Mouse (Mus musculus) limb, embryonic 12.5 days (tissue): ENCODE results near the gene Thsd7a. TPM values are rescaled to one million over a fixed set of nuclear protein-coding genes. Genes with fewer than 3 reads are reported as not detected.

Experiments used
- ATAC-seq: fragments of 200-750 bp; cut with Nextera tagmentation; 2 replicates; pipeline ENCODE4 v1.8.0; 2017; ENCODE audit warnings: low read depth, moderate TSS enrichment; ENCODE audit not compliant: insufficient number of reproducible peaks, insufficient read depth, low FRiP score, low TSS enrichment
- H3K27ac ChIP-seq: fragments of 300-500 bp; sonication (generic); 2 replicates; pipeline ENCODE4 v1.5.1; 2016; ENCODE audit warnings: mild to moderate bottlenecking, moderate library complexity
- H3K27me3 ChIP-seq: fragments of 300-500 bp; sonication (generic); 2 replicates; pipeline ENCODE4 v1.6.1; 2016; ENCODE audit warnings: mild to moderate bottlenecking, moderate library complexity
- H3K36me3 ChIP-seq: fragments of 300-500 bp; sonication (generic); 2 replicates; pipeline ENCODE4 v1.6.1; 2016; ENCODE audit warnings: mild to moderate bottlenecking, moderate library complexity
- H3K4me1 ChIP-seq: fragments of 300-500 bp; sonication (generic); replicated peaks from 2 replicates; pipeline ENCODE4 v1.6.1; 2016
- H3K4me2 ChIP-seq: fragments of 300-500 bp; sonication (generic); 2 replicates; pipeline ENCODE4 v1.6.1; 2016; ENCODE audit warnings: mild to moderate bottlenecking, moderate library complexity
- H3K4me3 ChIP-seq: fragments of 300-500 bp; sonication (generic); replicated peaks from 2 replicates; pipeline ENCODE4 v1.5.1; 2016; ENCODE audit warnings: mild to moderate bottlenecking
- H3K9ac ChIP-seq: fragments of 300-500 bp; sonication (generic); replicated peaks from 2 replicates; pipeline ENCODE4 v1.6.1; 2016; ENCODE audit warnings: mild to moderate bottlenecking, moderate library complexity
- H3K9me3 ChIP-seq: fragments of 300-500 bp; sonication (generic); 2 replicates; pipeline ENCODE4 v1.6.1; 2016; ENCODE audit warnings: mild to moderate bottlenecking, moderate library complexity
- WGBS: fragments of 180-500 bp; shearing (Covaris S2); methylation state at CpG from one replicate; pipeline ENCODE4 v1.1.7; 2016; 5-methylcytosine and 5-hydroxymethylcytosine counted together
- polyA plus RNA-seq: library from polyadenylated mRNA; unstranded; fragments of >200 nt; fragmentation: Nextera tagmentation; extraction: Ambion mirVana; gene quantifications from 2 replicates; pipeline ENCODE4 v1.2.1, GENCODE M21; 2016

Gene Thsd7a
- polyA plus RNA-seq, 1 experiment from 2014 or later: 5.6 TPM

DNA sequence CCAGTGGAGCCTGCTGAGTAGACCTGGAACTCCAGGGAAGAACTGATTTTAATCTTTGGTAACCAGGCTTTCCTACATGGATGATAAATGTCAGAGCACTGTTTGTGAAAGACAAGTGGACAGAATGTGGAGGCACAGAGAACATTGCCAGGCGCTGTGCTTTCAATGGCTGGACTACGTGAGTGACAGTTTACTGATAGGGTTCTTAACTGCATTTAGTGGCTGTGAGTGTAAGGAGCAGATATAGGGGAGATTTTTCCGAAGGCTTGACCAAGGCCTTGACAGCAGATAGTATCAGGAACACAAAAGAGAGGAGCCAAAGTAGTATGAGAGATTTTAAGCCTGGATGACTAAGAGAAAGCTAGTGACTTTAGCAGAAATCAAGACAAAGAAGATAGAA lies 295.1 kb downstream of the Thsd7a start:
- H3K9ac ChIP-seq: no peak overlapping the region
- no peak overlapping the region for H3K27ac ChIP-seq
- no peaks in the 10 kb centered on the region for H3K9me3 ChIP-seq
- no peak overlapping the region for H3K4me2 ChIP-seq
- no peak for ATAC-seq
- no peaks in the 10 kb centered on the region for H3K36me3 ChIP-seq
- H3K27me3 ChIP-seq: no peaks in the 10 kb centered on the region
- 76% methylated on average over 3 of the region's 3 CpGs for WGBS
- no peak overlapping the region for H3K4me3 ChIP-seq
- no peaks in the 10 kb centered on the region for H3K4me1 ChIP-seq

DNA sequence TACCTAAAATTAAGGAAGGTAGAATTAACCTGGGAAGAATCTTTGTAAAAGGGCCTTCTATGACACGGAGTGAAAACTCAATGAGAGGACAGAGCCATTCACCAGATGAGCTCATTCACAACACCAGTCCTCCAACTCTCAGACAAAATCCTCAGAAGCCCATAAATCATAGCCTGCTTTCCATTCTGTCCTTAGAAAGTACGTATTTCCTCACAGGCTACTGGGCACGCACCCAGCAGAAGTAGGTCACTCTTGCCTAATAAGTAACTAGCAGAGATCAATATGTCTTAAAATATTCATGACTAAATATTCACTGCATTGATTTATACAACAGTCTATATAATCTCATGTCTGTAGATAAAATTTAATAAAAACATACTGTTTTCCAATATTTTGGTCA lies 300.4 kb downstream of the Thsd7a start:
- H3K4me1 ChIP-seq: no peaks in the 10 kb centered on the region
- WGBS: 77% methylated on average over 3 of the region's 3 CpGs
- no peak overlapping the region for H3K4me2 ChIP-seq
- no peak overlapping the region for H3K4me3 ChIP-seq
- ATAC-seq: no peak
- H3K36me3 ChIP-seq: no peaks in the 10 kb centered on the region
- H3K9ac ChIP-seq: no peak overlapping the region
- no peaks in the 10 kb centered on the region for H3K9me3 ChIP-seq
- H3K27ac ChIP-seq: no peak overlapping the region
- H3K27me3 ChIP-seq: no peaks in the 10 kb centered on the region

DNA sequence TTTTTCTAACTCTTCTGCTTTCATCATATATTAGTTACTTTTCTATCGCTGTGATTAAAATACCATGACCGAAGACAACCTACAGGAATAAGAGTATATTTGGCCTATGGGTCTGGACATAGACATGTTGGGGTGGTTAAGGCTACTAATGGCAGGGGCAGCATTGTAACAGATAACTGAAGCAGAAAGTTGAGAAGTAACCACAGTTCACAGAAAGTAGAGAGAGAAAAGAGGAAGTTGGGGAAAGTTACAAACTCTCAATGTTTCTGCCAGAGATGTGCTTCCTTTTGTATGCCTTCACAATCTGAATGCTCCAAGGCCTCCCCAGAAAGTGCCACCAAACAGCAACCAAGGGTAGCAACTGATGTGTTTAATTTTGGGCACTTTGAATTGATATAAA lies 303.7 kb downstream of the Thsd7a start:
- Histone ChIP-seq H3K4me3 (no peak overlapping the region), H3K4me2 (no peak overlapping the region), H3K4me1 (no peaks in the 10 kb centered on the region), H3K27ac (no peak overlapping the region), H3K36me3 (no peaks in the 10 kb centered on the region), H3K9ac (no peak overlapping the region), H3K27me3 (no peaks in the 10 kb centered on the region), H3K9me3 (no peaks in the 10 kb centered on the region)
- 94% methylated on average over 2 of the region's 2 CpGs for WGBS
- ATAC-seq: no peak

DNA sequence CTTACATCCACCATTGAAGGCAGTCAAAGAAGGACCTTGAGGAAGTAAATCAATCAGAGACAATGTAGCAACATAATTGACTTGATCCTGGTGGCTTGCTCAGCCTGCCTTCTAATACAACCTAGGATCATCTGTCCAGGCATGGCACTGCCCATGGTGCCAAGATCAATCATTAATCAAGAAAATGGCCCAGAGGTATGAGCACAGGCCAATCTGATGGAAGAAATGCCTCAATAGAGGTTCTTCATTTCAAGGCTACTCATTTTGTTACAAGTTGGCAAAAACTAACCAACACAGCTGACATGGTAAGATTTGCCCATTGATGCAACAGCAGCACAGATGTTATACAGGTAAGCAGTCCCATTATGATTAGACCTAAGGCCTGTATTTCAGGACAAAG lies 309.6 kb downstream of the Thsd7a start:
- no peak overlapping the region for H3K27ac ChIP-seq
- ATAC-seq: no peak
- H3K9ac ChIP-seq: no peak overlapping the region
- no peaks in the 10 kb centered on the region for H3K4me1 ChIP-seq
- H3K9me3 ChIP-seq: no peaks in the 10 kb centered on the region
- H3K4me3 ChIP-seq: no peak overlapping the region
- H3K4me2 ChIP-seq: no peak overlapping the region
- H3K36me3 ChIP-seq: no peaks in the 10 kb centered on the region
- H3K27me3 ChIP-seq: no peaks in the 10 kb centered on the region

DNA sequence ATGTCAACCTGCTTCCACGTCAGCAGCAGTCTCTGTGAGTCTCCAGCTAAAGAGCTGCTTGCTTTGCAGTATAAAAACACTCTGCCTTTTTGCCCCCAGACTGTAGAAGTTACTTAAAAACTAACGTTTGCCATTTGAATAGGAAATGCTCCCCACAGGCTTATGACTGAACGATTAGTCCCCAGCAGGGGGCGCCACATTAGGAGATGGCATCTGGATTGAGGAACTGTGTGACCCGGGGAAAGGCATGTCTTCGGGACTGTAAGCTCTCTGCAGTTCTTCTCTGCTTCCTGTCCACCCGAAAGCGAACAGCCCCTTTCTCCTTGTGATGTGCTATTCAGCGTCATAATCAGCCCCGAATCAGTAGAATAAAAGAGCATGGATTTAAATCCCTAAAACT lies 330.1 kb downstream of the Thsd7a start:
- Histone ChIP-seq H3K27ac (no peak overlapping the region), H3K4me2 (no peak overlapping the region), H3K4me1 (no peaks in the 10 kb centered on the region), H3K4me3 (no peak overlapping the region), H3K9ac (no peak overlapping the region), H3K9me3 (no peaks in the 10 kb centered on the region), H3K36me3 (no peaks in the 10 kb centered on the region), H3K27me3 (no peaks in the 10 kb centered on the region)
- WGBS: 89% methylated on average over 10 of the region's 10 CpGs
- ATAC-seq: no peak

DNA sequence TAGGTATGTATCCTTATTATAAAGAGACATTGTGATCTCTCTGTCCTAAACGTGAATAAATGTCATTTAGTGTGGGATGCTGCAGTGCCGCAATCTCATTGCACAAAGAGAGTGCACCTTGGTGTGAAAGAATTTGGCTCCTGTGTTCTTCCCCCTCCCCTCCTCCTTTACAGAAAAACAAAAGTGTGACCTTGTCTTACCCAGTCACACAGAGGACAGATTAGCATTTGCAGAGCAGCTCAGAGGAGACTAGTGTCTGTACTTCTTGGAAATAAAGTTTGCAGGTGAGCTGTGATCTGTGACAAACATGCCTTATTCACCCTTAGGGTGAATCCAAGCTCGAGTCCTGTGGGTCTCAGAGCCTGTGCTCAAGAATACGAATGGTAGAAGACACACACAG lies 332.2 kb downstream of the Thsd7a start:
- Histone ChIP-seq H3K4me1 (no peaks in the 10 kb centered on the region), H3K4me3 (no peak overlapping the region), H3K36me3 (no peaks in the 10 kb centered on the region), H3K4me2 (no peak overlapping the region), H3K27ac (no peak overlapping the region), H3K9me3 (no peaks in the 10 kb centered on the region), H3K9ac (no peak overlapping the region), H3K27me3 (no peaks in the 10 kb centered on the region)
- WGBS: 63% methylated on average over 4 of the region's 4 CpGs
- no peak for ATAC-seq

DNA sequence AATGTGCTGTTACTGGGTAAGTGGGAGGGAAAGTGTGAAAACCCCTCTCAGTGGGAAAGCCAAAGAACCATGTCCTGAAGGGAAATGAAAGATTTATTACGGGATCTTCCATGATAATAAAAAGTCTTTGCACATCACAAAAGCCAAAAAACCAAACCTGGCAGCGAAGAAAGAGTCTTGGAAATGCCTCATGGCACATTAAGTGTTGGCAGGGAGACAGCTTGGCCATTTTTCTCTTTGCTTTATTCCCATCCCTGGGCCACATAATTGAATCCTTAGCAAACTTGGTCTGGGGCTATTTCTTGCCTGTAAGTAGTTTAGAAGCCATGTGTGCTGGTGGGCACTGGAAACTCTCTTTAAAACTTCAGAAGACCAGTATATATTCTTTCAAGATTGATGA lies 344.8 kb downstream of the Thsd7a start:
- ATAC-seq: no peak
- Histone ChIP-seq H3K9me3 (no peaks in the 10 kb centered on the region), H3K4me3 (no peak overlapping the region), H3K9ac (no peak overlapping the region), H3K27ac (no peak overlapping the region), H3K27me3 (no peaks in the 10 kb centered on the region), H3K36me3 (no peaks in the 10 kb centered on the region), H3K4me1 (no peaks in the 10 kb centered on the region), H3K4me2 (no peak overlapping the region)
- WGBS: 50% methylated on average over 2 of the region's 2 CpGs

DNA sequence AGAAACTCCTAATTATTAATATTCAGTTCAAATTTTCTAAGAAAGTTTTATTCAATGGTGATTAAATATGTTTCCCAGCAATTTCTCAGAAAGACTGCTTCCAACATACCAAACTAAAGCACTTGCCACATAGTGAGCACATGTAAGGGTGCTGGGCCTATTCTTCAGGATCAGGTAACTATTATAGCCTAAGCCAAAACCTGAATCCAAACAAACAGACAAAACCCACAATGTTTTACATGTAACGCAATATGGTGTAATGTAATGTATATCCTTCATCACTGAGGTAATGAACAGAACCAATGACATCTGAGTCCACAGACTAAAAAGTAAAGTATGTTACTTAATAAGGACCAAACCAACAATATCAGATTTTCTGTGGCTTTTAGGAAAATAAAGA lies 346.2 kb downstream of the Thsd7a start:
- no peak for ATAC-seq

DNA sequence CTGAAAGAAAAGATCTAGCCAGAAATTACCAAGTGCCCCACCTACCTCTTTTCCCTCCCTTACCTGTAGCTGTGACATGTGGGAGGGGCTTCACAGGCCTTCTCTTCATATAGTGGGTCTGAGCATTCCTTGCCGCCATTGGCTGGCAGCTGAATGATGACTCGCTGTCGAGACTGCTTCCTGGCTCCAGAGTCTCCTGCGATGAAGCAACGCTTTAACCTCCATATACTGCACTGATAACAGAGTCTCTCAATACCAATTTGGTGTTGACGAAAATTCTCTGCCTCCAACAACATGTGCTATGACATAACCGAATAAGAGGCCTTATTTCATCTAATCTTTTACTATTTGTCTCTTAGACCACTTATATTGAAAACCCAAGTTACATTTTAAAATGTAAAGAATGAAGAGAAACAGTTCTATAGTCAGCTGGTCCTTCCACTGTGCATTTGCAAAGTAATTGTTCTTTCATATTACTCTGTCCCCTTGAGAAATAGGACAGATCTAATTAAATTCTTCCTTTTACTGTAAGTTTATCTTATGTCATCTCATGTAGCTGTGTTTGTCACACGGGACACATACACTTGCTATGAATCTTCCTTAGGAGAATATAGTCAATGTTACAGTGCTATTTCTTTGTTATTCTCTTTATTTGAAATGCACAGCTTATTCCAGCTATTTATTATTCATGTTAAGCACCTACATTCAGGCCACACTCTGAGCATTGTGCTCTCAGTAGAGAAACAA lies 351.3 kb downstream of the Thsd7a start:
- 86% methylated on average over 8 of the region's 8 CpGs for WGBS
- H3K4me2 ChIP-seq: no peak overlapping the region
- no peak overlapping the region for H3K4me3 ChIP-seq
- no peaks in the 10 kb centered on the region for H3K36me3 ChIP-seq
- no peaks in the 10 kb centered on the region for H3K27me3 ChIP-seq
- H3K4me1 ChIP-seq: no peaks in the 10 kb centered on the region
- H3K27ac ChIP-seq: no peak overlapping the region
- H3K9ac ChIP-seq: no peak overlapping the region
- H3K9me3 ChIP-seq: no peaks in the 10 kb centered on the region
- ATAC-seq: no peak

More for the DNA sequence above, 346.2 kb downstream of the Thsd7a start:
- Histone ChIP-seq H3K4me3 (no peak overlapping the region), H3K4me1 (no peaks in the 10 kb centered on the region), H3K36me3 (no peaks in the 10 kb centered on the region), H3K27ac (no peak overlapping the region), H3K9ac (no peak overlapping the region), H3K9me3 (no peaks in the 10 kb centered on the region), H3K4me2 (no peak overlapping the region), H3K27me3 (no peaks in the 10 kb centered on the region)
- 90% methylated on average over 1 of the region's 1 CpGs for WGBS

DNA sequence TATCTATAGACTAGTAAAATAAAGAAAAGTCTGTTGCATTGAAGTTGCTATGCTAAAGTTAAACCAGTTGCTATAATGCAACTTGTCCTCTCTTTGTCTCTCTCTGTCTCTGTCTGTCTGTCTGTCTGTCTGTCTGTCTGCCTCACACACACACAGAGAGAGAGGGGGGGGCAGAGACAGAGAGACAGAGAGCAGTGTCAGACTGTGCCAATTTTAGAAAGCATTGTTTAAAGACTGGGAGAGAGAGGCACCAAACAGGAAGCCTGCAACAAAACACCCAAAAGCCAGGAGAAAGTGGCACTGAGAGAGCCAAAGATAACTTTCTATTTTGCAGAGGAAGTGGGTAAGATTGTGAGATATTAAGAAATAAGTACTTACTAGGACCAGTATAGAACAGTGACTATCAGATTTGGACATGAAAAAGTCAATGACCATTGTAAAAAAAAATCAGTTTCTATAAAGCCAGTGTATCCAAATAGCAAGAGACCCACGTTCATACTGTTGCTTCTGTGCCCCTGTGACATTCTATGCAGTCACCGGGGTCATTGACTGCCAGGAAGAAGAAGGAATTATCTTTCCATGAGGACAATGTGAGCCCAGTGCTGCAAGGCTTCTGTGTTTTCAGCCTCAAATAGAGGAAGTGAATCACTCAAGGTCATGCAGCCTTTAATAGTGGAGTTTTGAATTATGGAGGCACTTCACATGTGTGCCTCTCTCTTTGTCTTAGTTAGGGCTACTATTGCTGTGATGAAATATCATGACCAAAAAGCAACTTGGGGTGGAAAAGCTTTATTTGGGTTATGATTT lies 355.4 kb downstream of the Thsd7a start:
- Histone ChIP-seq H3K4me1 (no peaks in the 10 kb centered on the region), H3K27me3 (no peaks in the 10 kb centered on the region), H3K4me3 (no peak overlapping the region), H3K4me2 (no peak overlapping the region), H3K9ac (no peak overlapping the region), H3K9me3 (no peaks in the 10 kb centered on the region), H3K36me3 (no peaks in the 10 kb centered on the region), H3K27ac (no peak overlapping the region)
- 72% methylated on average over 2 of the region's 2 CpGs for WGBS
- ATAC-seq: no peak

DNA sequence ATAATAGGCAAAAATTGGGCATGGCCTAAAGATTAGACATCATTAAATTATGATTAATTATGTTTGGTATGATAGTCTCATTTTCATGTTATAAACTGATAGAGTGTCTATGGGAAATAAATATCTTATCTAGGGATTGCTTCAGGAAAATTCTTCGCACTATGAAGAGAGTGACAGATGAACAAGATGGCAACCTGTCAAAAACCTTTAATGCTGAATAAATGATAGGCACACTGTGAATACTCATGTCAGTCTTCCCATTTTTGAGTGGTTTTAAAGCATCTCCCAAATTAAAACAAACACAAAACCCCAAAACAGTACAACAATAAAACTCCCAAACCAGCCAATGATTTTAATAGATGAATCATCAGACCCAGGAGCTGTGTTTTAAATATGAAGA lies 362.5 kb downstream of the Thsd7a start:
- Histone ChIP-seq H3K4me1 (no peaks in the 10 kb centered on the region), H3K4me3 (no peak overlapping the region), H3K4me2 (no peak overlapping the region), H3K27ac (no peak overlapping the region), H3K9me3 (no peaks in the 10 kb centered on the region), H3K27me3 (no peaks in the 10 kb centered on the region), H3K9ac (no peak overlapping the region), H3K36me3 (no peaks in the 10 kb centered on the region)
- no peak for ATAC-seq
- WGBS: 97% methylated on average over 1 of the region's 1 CpGs

DNA sequence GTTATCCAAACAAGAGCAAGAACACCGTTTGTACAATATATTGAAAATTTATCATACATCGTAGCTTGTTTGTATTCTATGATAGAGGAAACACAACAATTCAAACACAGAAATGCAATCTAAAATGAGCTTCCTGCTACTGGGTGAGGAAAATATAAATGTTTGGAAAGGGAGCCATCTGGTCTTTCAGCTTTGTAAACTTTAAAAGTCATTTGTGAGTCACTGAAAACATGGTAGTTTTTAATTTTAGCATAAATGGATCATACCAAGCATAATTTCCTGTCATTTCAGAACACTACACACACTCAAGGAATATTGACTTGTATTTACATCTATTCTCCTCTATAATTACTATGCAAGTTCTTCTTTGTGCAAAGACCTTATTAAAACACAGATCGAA lies 363.6 kb downstream of the Thsd7a start:
- no peak overlapping the region for H3K4me3 ChIP-seq
- H3K9me3 ChIP-seq: no peaks in the 10 kb centered on the region
- no peak for ATAC-seq
- H3K27ac ChIP-seq: no peak overlapping the region
- WGBS: 92% methylated on average over 3 of the region's 3 CpGs
- no peaks in the 10 kb centered on the region for H3K36me3 ChIP-seq
- no peaks in the 10 kb centered on the region for H3K4me1 ChIP-seq
- H3K9ac ChIP-seq: no peak overlapping the region
- no peak overlapping the region for H3K4me2 ChIP-seq
- no peaks in the 10 kb centered on the region for H3K27me3 ChIP-seq
